Mouse (Mus musculus): Measurements from ENCODE around the gene Fstl4. TPM values are rescaled to one million over a fixed set of nuclear protein-coding genes. Genes with fewer than 3 reads are reported as not detected.

The Fstl4 gene
- polyA plus RNA-seq, 1 experiment from 2014 or later, result 1.5 TPM

DNA sequence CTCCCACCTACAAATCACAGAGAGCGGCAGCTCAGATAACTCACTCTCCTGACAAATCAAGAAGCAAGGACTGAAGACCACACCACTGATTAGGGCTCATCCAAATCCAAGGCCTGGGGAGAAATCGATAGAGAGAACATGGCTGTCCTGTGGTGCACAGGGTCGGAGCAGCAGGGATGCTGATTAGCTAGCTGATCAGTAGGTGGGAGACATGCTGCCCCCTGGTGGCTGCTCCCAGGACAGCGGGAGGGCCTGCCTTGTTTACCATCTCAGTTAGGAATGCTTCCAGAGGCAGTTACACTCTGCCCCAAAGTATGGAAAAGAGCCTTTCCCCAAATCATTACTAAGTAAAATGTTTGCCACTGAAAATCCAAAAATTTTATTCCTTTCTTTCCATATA is 267.9 kb downstream of the Fstl4 start:
- Histone ChIP-seq H3K4me3 (replicated peaks) (no peak overlapping the region), H3K4me1 (0 out of 2 replicates have a peak, but pooled peaks cover 4% of the 10 kb centered on the region), H3K27me3 (no peaks in the 10 kb centered on the region), H3K36me3 (no peaks in the 10 kb centered on the region), H3K9me3 (replicated peaks) (no peaks in the 10 kb centered on the region), H3K4me2 (no peak overlapping the region), H3K27ac (no peak overlapping the region), H3K9ac (no peak overlapping the region)
- 33% methylated on average over 4 of the region's 4 CpGs for WGBS
- ATAC-seq (replicated peaks; ENCODE audit: low FRiP score), result no peak

DNA sequence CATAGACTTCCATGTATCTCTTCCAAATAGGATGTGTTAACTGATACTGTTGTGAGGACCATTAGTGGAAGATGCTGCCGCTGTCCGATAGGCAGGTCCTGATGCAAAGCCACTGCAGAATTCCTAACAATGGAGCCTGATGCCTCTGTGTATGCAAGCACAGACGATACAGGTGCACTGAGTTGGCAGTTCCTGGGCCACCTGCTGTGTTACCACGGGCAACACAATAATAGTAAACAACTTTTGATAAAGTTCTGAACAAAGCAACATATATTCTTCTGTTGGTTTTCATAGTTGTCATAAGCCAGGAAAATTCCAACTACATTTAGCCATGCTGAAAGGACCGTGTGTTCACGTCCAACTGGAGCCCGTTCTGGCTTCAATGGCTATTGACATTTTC is 271.0 kb downstream of the Fstl4 start:
- Histone ChIP-seq H3K36me3 (no peaks in the 10 kb centered on the region), H3K4me1 (0 out of 2 replicates have a peak, but pooled peaks cover 4% of the 10 kb centered on the region), H3K4me2 (no peak overlapping the region), H3K4me3 (replicated peaks) (no peak overlapping the region), H3K27me3 (0 out of 2 replicates have a peak, but pooled peaks cover 2% of the 10 kb centered on the region), H3K9me3 (replicated peaks) (no peaks in the 10 kb centered on the region), H3K9ac (no peak overlapping the region), H3K27ac (no peak overlapping the region)
- WGBS, result 79% methylated on average over 7 of the region's 7 CpGs
- no peak for ATAC-seq (replicated peaks; ENCODE audit: low FRiP score)

DNA sequence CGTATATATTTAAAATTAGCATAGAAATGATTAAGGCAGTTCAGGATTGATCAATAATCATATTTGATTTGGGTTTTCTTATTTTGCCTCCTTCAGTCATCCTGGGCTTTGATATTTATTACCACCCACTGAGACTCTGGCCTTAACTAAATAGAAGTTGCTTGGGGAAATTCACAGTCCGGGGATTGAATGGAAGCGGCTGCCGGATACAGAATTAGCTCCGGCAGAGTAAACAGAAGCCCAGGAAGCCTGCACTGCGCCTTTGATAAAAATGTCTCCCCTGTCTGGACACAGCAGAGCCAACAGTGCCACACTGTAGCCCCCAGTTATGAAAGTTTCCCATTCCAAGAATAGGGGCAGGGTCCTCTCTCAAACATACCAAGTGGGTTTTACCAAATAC is 282.4 kb downstream of the Fstl4 start:
- ATAC-seq (replicated peaks; ENCODE audit: low FRiP score), result no peak
- no peak overlapping the region for H3K27ac ChIP-seq
- no peaks in the 10 kb centered on the region for H3K27me3 ChIP-seq
- H3K4me2 ChIP-seq, result no peak overlapping the region
- H3K4me3 ChIP-seq (replicated peaks), result no peak overlapping the region
- H3K36me3 ChIP-seq, result no peaks in the 10 kb centered on the region
- no peak overlapping the region for H3K9ac ChIP-seq
- 0 out of 2 replicates have a peak, but pooled peaks cover 3% of the 10 kb centered on the region for H3K4me1 ChIP-seq
- 69% methylated on average over 6 of the region's 6 CpGs for WGBS
- H3K9me3 ChIP-seq (replicated peaks), result no peaks in the 10 kb centered on the region

DNA sequence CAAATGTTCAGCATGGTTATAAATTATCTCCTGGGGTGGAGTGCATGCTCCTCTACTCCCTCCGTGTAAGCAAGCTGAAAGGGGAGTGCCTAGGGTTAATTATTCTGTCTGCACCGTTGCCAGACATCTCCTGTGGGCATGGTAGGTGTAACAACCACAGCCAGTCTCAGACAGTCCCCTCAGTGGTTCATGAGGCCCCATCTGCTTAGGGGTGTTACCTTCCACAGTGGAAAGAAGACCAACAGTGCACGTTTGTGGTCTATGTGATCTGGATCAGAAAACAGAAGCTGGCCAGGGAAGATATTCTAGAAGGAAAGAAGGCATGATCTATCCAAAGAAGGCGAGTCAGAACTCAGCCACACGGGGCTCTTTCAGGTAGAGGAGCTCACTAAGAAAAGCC is 289.7 kb downstream of the Fstl4 start:
- Histone ChIP-seq H3K9ac (no peak overlapping the region), H3K4me1 (peaks cover 22% of the 10 kb centered on the region), H3K4me2 (no peak overlapping the region), H3K9me3 (replicated peaks) (no peaks in the 10 kb centered on the region), H3K4me3 (replicated peaks) (no peak overlapping the region), H3K27ac (no peak overlapping the region), H3K36me3 (no peaks in the 10 kb centered on the region), H3K27me3 (peaks cover 12% of the 10 kb centered on the region)
- 31% methylated on average over 5 of the region's 5 CpGs for WGBS
- ATAC-seq (replicated peaks; ENCODE audit: low FRiP score), result no peak

DNA sequence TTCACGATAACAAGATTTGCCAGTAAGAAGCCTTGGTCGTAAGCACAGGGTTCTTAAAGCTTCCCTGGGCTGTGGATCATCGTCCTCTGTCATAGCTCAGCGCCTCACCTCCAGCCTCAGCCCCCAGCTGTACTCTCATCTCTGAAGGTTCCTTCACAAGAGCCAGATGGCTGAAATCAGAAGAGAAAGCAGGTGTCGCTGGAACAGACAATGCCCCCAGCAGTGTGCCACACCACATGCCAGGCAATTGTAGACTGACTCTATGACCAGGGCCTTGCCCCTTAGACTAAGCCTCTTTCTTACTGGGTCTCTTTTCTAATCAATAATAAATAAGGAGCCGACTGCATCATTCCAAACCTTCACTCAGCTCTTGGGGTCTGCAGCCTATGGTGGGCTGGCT is 291.5 kb downstream of the Fstl4 start:
- H3K9me3 ChIP-seq (replicated peaks), result no peaks in the 10 kb centered on the region
- H3K9ac ChIP-seq, result no peak overlapping the region
- no peak overlapping the region for H3K4me3 ChIP-seq (replicated peaks)
- peaks cover 17% of the 10 kb centered on the region for H3K27me3 ChIP-seq
- no peaks in the 10 kb centered on the region for H3K36me3 ChIP-seq
- 81% methylated on average over 6 of the region's 6 CpGs for WGBS
- no peak for ATAC-seq (replicated peaks; ENCODE audit: low FRiP score)
- H3K4me1 ChIP-seq, result peaks cover 25% of the 10 kb centered on the region
- H3K27ac ChIP-seq, result no peak overlapping the region
- no peak overlapping the region for H3K4me2 ChIP-seq

DNA sequence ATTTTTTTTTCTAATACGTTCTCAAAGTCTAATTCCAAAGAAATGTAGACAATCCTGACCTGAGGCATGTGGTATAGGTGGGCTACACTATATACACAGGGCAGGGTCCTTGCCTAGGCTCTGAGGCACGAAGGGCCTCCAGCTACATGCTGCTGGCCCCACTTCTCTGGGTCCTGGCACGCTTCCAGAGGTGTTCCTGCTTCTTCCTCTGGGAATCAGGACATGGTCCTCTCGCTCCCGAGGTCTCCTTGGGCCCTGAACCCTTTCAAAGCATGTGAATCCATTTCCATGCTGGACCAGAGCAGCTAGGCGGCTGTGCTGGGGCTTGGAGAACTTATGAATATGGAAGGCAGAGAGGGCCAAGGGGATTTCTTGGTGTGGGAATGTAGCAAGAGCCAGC is 292.3 kb downstream of the Fstl4 start:
- 78% methylated on average over 6 of the region's 6 CpGs for WGBS
- no peak for ATAC-seq (replicated peaks; ENCODE audit: low FRiP score)
- H3K4me3 ChIP-seq (replicated peaks), result no peak overlapping the region
- no peaks in the 10 kb centered on the region for H3K36me3 ChIP-seq
- H3K9me3 ChIP-seq (replicated peaks), result no peaks in the 10 kb centered on the region
- peaks cover 19% of the 10 kb centered on the region for H3K27me3 ChIP-seq
- no peak overlapping the region for H3K9ac ChIP-seq
- H3K27ac ChIP-seq, result no peak overlapping the region
- H3K4me2 ChIP-seq, result no peak overlapping the region
- peaks cover 27% of the 10 kb centered on the region for H3K4me1 ChIP-seq

DNA sequence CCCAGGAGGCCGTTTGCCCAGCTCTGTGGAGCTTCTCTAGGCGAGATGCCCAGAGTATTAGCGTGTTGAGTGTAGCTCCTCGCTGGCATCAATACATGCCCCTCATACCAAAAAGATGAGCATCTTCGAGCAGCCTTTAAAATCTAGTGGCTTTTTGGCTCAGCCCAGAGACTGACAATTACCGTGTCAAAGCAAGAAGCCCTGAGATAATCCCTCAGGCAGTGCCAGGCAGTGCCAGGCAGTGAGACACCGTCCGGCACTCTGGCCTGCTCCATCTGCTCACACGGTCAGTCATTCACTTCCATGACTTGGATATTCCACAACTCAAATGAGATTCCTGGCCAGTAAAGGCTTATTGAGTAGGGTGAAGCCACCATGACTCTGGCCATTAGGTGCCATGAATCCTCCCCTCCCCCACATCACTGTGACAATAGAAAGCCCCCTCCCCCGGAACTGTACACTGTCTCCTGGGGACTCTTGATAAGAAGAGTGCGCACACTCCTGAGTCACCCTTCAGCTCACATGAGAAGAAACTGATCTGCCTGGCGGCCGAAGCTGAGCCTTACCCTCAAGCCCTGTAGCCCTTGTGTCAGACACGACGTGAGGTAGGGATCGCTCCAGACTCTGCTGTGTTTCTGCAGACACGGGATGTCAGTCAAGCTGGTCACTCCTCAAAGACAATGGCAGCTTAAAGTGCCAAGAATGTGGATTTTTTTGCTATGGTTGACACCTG is 293.6 kb downstream of the Fstl4 start:
- peaks cover 27% of the 10 kb centered on the region for H3K4me1 ChIP-seq
- H3K4me2 ChIP-seq, result peak overlapping the region; percentile 35
- peak; percentile 62; the same call in 1 of the 2 replicates for ATAC-seq (replicated peaks; ENCODE audit: low FRiP score)
- peaks cover 19% of the 10 kb centered on the region for H3K27me3 ChIP-seq
- no peaks in the 10 kb centered on the region for H3K36me3 ChIP-seq
- H3K27ac ChIP-seq, result no peak overlapping the region
- 61% methylated on average over 17 of the region's 17 CpGs for WGBS
- no peaks in the 10 kb centered on the region for H3K9me3 ChIP-seq (replicated peaks)
- no peak overlapping the region for H3K4me3 ChIP-seq (replicated peaks)
- no peak overlapping the region for H3K9ac ChIP-seq

DNA sequence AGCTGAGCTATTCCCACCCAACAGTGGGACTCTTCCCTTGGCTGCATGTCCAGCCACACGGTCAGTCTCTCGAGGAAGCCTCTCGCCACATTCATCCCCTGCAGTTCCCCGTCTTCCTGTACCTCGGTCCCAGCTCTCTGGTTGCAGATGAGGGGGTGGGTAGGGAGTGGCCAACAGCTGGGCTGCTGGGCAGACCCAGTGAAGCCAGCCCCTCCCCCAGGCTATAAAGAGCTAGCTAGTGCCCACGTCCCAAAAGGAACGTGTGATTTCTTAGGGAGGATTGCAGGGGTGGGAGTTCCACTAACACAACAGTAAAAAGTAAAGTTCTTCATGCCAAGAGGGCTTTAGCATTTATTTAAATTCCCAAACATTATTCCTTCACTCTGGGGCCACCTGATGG is 294.1 kb downstream of the Fstl4 start:
- H3K9ac ChIP-seq, result no peak overlapping the region
- H3K9me3 ChIP-seq (replicated peaks), result no peaks in the 10 kb centered on the region
- H3K27ac ChIP-seq, result no peak overlapping the region
- WGBS, result 1% methylated on average over 7 of the region's 7 CpGs
- H3K27me3 ChIP-seq, result peaks cover 19% of the 10 kb centered on the region
- no peak overlapping the region for H3K4me3 ChIP-seq (replicated peaks)
- peak; percentile 61 for ATAC-seq (replicated peaks; ENCODE audit: low FRiP score)
- H3K4me2 ChIP-seq, result peak overlapping the region; percentile 35
- H3K4me1 ChIP-seq, result peaks cover 27% of the 10 kb centered on the region
- no peaks in the 10 kb centered on the region for H3K36me3 ChIP-seq

DNA sequence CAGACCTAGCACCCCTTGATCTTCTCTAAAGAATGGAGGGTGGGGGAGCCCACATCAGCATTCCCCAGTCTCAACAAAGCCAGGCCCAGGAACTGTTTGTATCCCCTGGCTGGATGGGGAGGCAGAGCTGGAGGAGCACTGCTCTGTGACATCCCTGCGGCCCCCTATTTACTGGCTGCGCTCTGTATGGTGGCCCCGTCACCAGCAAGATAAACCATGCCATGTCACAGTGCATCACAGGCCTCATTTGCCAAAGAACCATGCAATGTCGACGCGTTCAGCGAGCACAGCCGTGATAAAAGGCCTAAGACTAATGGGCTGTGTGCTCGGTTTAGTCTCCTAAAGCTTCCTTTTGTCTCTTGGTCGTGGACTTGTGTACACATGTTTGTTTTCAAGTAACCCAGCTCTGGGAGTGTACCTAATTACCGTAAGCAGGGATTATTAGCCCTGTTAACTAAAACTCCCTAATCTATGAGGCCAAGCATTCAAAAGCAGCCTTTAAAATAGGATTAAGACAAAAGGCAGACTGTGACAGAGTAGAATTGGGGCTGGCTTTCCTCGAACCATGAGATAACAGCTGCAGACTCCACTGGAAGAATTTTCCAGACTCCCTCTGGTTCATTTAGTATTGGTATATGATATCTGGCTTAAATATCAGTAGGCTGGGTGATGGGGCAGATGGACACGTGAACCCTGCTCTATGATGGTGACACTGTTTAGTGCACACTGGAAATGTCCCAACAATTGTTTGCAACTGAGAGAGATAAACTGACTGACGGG is 303.5 kb downstream of the Fstl4 start:
- H3K27me3 ChIP-seq, result no peaks in the 10 kb centered on the region
- no peak for ATAC-seq (replicated peaks; ENCODE audit: low FRiP score)
- H3K9me3 ChIP-seq (replicated peaks), result no peaks in the 10 kb centered on the region
- no peaks in the 10 kb centered on the region for H3K36me3 ChIP-seq
- H3K4me2 ChIP-seq, result no peak overlapping the region
- H3K4me3 ChIP-seq (replicated peaks), result no peak overlapping the region
- H3K9ac ChIP-seq, result no peak overlapping the region
- no peak overlapping the region for H3K27ac ChIP-seq
- WGBS, result 52% methylated on average over 14 of the region's 14 CpGs
- 0 out of 2 replicates have a peak, but pooled peaks cover 3% of the 10 kb centered on the region for H3K4me1 ChIP-seq

DNA sequence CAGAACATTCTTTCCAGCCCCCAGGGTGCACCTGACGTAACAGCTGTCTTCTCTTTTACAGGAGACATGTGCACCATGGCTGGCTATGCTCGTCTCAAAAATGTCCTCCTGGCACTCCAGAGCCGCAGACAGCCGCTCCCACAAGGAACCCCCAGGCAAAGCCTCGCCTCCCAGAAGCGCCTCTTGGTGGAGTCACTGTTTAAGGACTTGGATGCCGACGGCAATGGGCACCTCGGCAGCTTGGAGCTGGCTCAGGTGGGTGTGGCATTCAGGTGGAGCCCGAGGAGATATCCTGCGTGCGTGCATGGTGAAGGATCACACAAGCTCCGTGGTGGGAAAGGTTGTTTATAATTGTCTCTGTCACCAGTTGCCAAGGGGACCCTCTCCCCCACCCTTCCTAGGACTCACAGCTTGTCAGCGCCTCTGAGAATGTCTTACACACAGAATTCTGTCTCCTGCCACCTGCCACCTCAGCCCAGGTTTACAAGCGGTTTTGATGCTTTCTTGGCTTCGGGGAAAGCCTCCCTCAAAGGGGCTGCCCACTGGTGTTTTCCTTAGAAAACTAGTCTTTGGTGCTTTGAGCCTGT is 304.1 kb downstream of the Fstl4 start:
- H3K4me1 ChIP-seq, result 0 out of 2 replicates have a peak, but pooled peaks cover 3% of the 10 kb centered on the region
- ATAC-seq (replicated peaks; ENCODE audit: low FRiP score), result no peak
- no peak overlapping the region for H3K4me2 ChIP-seq
- H3K36me3 ChIP-seq, result no peaks in the 10 kb centered on the region
- no peak overlapping the region for H3K4me3 ChIP-seq (replicated peaks)
- WGBS, result 73% methylated on average over 16 of the region's 16 CpGs
- H3K9ac ChIP-seq, result no peak overlapping the region
- no peaks in the 10 kb centered on the region for H3K27me3 ChIP-seq
- H3K27ac ChIP-seq, result no peak overlapping the region
- no peaks in the 10 kb centered on the region for H3K9me3 ChIP-seq (replicated peaks)

DNA sequence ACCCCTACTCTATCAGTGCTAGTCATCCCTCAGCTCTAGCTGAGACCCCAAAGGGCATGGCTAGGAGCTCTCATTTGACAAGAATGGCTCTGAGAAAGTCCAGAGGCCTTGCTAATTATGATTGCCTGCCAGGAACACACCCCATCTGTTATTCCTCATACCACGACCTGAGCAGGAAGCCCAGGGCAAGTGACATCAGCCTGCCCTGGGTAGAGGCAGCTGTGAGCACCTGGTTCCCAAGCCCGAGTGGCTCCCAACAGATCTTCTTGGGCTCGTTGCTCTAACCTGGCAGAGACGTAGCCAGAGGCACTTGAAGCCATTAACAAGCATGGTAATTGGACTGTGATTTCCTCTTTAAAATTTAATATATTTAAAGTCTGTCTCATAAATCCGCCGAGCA is 305.3 kb downstream of the Fstl4 start:
- no peaks in the 10 kb centered on the region for H3K9me3 ChIP-seq (replicated peaks)
- H3K4me2 ChIP-seq, result no peak overlapping the region
- ATAC-seq (replicated peaks; ENCODE audit: low FRiP score), result no peak
- no peak overlapping the region for H3K27ac ChIP-seq
- no peaks in the 10 kb centered on the region for H3K27me3 ChIP-seq
- no peak overlapping the region for H3K9ac ChIP-seq
- H3K4me3 ChIP-seq (replicated peaks), result no peak overlapping the region
- no peaks in the 10 kb centered on the region for H3K36me3 ChIP-seq
- WGBS, result 56% methylated on average over 6 of the region's 6 CpGs
- 0 out of 2 replicates have a peak, but pooled peaks cover 3% of the 10 kb centered on the region for H3K4me1 ChIP-seq

DNA sequence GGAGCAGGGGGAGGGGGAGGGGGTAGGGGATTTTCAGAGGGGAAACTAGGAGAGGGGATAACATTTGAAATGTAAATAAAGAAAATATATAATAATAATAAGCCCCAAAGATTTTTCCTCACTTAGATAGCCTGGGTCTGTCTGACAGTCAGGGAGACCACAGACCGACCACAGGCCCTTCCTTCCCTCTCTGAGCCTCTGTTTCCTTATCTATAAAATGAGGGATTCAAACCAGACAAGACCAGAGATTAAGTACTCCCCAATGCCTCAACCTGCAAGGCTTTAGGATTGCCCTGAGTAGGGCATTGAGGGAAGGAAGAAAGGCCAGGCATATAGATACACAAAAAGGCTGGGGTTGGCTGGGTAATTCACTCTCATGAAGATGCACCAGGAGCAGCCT is 307.2 kb downstream of the Fstl4 start:
- Histone ChIP-seq H3K4me3 (replicated peaks) (no peak overlapping the region), H3K9me3 (replicated peaks) (0 out of 2 replicates have a peak, but pooled peaks cover 2% of the 10 kb centered on the region), H3K4me2 (no peak overlapping the region), H3K36me3 (no peaks in the 10 kb centered on the region), H3K27me3 (no peaks in the 10 kb centered on the region), H3K27ac (no peak overlapping the region), H3K4me1 (0 out of 2 replicates have a peak, but pooled peaks cover 3% of the 10 kb centered on the region), H3K9ac (no peak overlapping the region)
- 86% methylated on average over 1 of the region's 1 CpGs for WGBS
- no peak for ATAC-seq (replicated peaks; ENCODE audit: low FRiP score)

All from kidney, embryonic 15.5 days (tissue).